Mouse (Mus musculus): ENCODE results near the gene Itpr1.
A peak's percentile ranks its signal among the peaks of the same experiment; 100 is the strongest.
"Not testable (repeated sequence)": the region's sequence is repeated elsewhere in the genome, so short reads cannot be mapped to it uniquely, and the experiment has no call there.

Gene Itpr1

GRCm38 (mm10) chr6:108549495-108549935 lies 336.6 kb downstream of the Itpr1 start:
- DNase-seq (ENCODE audit: low spot score) = peak; percentile 78

- no peak for DNase-seq (ENCODE audit: low spot score)
Measured at GRCm38 (mm10) chr6:108551725-108552620, 339.1 kb downstream of the Itpr1 start.

- DNase-seq (ENCODE audit: low spot score) = peak; percentile 24
Measured at GRCm38 (mm10) chr6:108553013-108553412, 340.1 kb downstream of the Itpr1 start.

- DNase-seq (ENCODE audit: low spot score) = peak; percentile 48
Measured at GRCm38 (mm10) chr6:108553536-108553935, 340.6 kb downstream of the Itpr1 start.

- no peak for DNase-seq (ENCODE audit: low spot score)
Measured at GRCm38 (mm10) chr6:108554389-108554788, 341.5 kb downstream of the Itpr1 start.

- DNase-seq (ENCODE audit: low spot score) = no peak
Measured at GRCm38 (mm10) chr6:108554878-108555277, 342.0 kb downstream of the Itpr1 start.

GRCm38 (mm10) chr6:108557576-108558322 lies 344.9 kb downstream of the Itpr1 start:
- DNase-seq (ENCODE audit: low spot score) = no peak

- not testable (repeated sequence) for DNase-seq (ENCODE audit: low spot score)
Measured at GRCm38 (mm10) chr6:108559226-108559625, 346.3 kb downstream of the Itpr1 start.

- no peak for DNase-seq (ENCODE audit: low spot score)
Measured at GRCm38 (mm10) chr6:108562971-108563370, 350.1 kb downstream of the Itpr1 start.

GRCm38 (mm10) chr6:108565447-108565846 lies 352.6 kb downstream of the Itpr1 start:
- DNase-seq (ENCODE audit: low spot score) = not testable (repeated sequence)

GRCm38 (mm10) chr6:108566549-108566948 lies 353.7 kb downstream of the Itpr1 start:
- DNase-seq (ENCODE audit: low spot score) = no peak

- no peak for DNase-seq (ENCODE audit: low spot score)
Measured at GRCm38 (mm10) chr6:108569460-108570187, 356.7 kb downstream of the Itpr1 start.

GRCm38 (mm10) chr6:108570351-108571041 lies 357.6 kb downstream of the Itpr1 start:
- DNase-seq (ENCODE audit: low spot score) = peak; percentile 41

- DNase-seq (ENCODE audit: low spot score) = peak; percentile 72
Measured at GRCm38 (mm10) chr6:108571042-108571590, 358.2 kb downstream of the Itpr1 start.

- DNase-seq (ENCODE audit: low spot score) = peak; percentile 34
Measured at GRCm38 (mm10) chr6:108572646-108573045, 359.8 kb downstream of the Itpr1 start.

- DNase-seq (ENCODE audit: low spot score) = no peak
Measured at GRCm38 (mm10) chr6:108577056-108577455, 364.2 kb downstream of the Itpr1 start.

- no peak for DNase-seq (ENCODE audit: low spot score)
Measured at GRCm38 (mm10) chr6:108588426-108588825, 375.5 kb downstream of the Itpr1 start.

- no peak for DNase-seq (ENCODE audit: low spot score)
Measured at GRCm38 (mm10) chr6:108592227-108592626, 379.3 kb downstream of the Itpr1 start.

GRCm38 (mm10) chr6:108592636-108593035 lies 379.7 kb downstream of the Itpr1 start:
- DNase-seq (ENCODE audit: low spot score) = no peak

- DNase-seq (ENCODE audit: low spot score) = no peak
Measured at GRCm38 (mm10) chr6:108594171-108594841, 381.4 kb downstream of the Itpr1 start.

- no peak for DNase-seq (ENCODE audit: low spot score)
Measured at GRCm38 (mm10) chr6:108598691-108599090, 385.8 kb downstream of the Itpr1 start.

Measured in T-cell, adult 2 months (primary cell).